Mouse (Mus musculus) C2C12 (cell line): ENCODE measurements around the gene Rce1. TPM values are rescaled to one million over a fixed set of nuclear protein-coding genes. Genes with fewer than 3 reads are reported as not detected.
"Not testable (repeated sequence)": the region's sequence is repeated elsewhere in the genome, so short reads cannot be mapped to it uniquely, and the experiment has no call there.

ENCODE experiments used
- H3K27me3 ChIP-seq: one replicate; pipeline ENCODE4 v1.6.1; 2011; ENCODE audit not compliant: control insufficient read depth, insufficient read depth, insufficient read length
- H3K36me3 ChIP-seq: one replicate; pipeline ENCODE4 v1.6.1; 2011; ENCODE audit not compliant: control insufficient read depth, insufficient read depth
- H3K4me3 ChIP-seq: one replicate; pipeline ENCODE4 v1.5.1; 2011; ENCODE audit warnings: mild to moderate bottlenecking, control low read depth; ENCODE audit not compliant: poor library complexity, insufficient read depth, severe bottlenecking
- H3K79me2 ChIP-seq: one replicate; pipeline ENCODE4 v1.6.1; 2011; ENCODE audit not compliant: control insufficient read depth, insufficient read depth
- H3K79me3 ChIP-seq: one replicate; pipeline ENCODE4 v1.6.1; 2011; ENCODE audit warnings: low read depth, control low read depth
- H3ac ChIP-seq: one replicate; pipeline ENCODE3; 2011; ENCODE audit warnings: low read depth; ENCODE audit not compliant: control insufficient read depth, insufficient read length
- CEBPB ChIP-seq: IDR thresholded peaks from one replicate; pipeline ENCODE4 v1.6.1; 2011; ENCODE audit warnings: low read depth, mild to moderate bottlenecking, control low read depth, moderate library complexity
- CTCF ChIP-seq: IDR thresholded peaks from one replicate; pipeline ENCODE4 v1.5.1; 2011; ENCODE audit not compliant: control insufficient read depth, insufficient read depth, insufficient read length
- FOSL1 ChIP-seq: IDR thresholded peaks from one replicate; pipeline ENCODE4 v1.8.0; 2011; ENCODE audit warnings: mild to moderate bottlenecking, low read length; ENCODE audit not compliant: poor library complexity, insufficient read depth, severe bottlenecking
- MAX ChIP-seq: IDR thresholded peaks from one replicate; pipeline ENCODE4 v1.6.1; 2011; ENCODE audit warnings: mild to moderate bottlenecking, control low read depth
- MYOD1 ChIP-seq: IDR thresholded peaks from one replicate; pipeline ENCODE4 v1.6.1; 2011; ENCODE audit warnings: low read depth; ENCODE audit not compliant: control insufficient read depth, insufficient read length
- MYOG ChIP-seq: IDR thresholded peaks from one replicate; pipeline ENCODE4 v1.6.1; 2011; ENCODE audit not compliant: control insufficient read depth, insufficient read length; ENCODE audit errors: extremely low read depth
- USF1 ChIP-seq: IDR thresholded peaks from one replicate; pipeline ENCODE4 v1.6.1; 2011; ENCODE audit warnings: low read depth, mild to moderate bottlenecking, control low read depth, moderate library complexity
- polyA plus RNA-seq: library from polyadenylated mRNA; unstranded; fragments of >200 nt; fragmentation: generic; extraction: Trizol; gene quantifications from one replicate; pipeline ENCODE4 v1.2.1, GENCODE M21; 2012; ENCODE audit warnings: missing spikeins

Gene Rce1
- polyA plus RNA-seq, 1 experiment: 56.9 TPM

- no peak for TF ChIP-seq MYOD1
- TF ChIP-seq CEBPB: no peak
- no peak for TF ChIP-seq MYOG
- H3ac ChIP-seq: no peak overlapping the region
- no peaks in the 10 kb centered on the region for H3K36me3 ChIP-seq
- H3K79me3 ChIP-seq: no peaks in the 10 kb centered on the region
- H3K79me2 ChIP-seq: no peaks in the 10 kb centered on the region
- no peaks in the 10 kb centered on the region for H3K27me3 ChIP-seq
- H3K4me3 ChIP-seq: no peak overlapping the region
Measured at GRCm38 (mm10) chr19:4593792-4594522, 31.5 kb downstream of the Rce1 start.

GRCm38 (mm10) chr19:4590025-4590424, 35.4 kb downstream of the Rce1 start:
- Histone ChIP-seq H3K27me3 (peaks cover 8% of the 10 kb centered on the region), H3ac (no peak overlapping the region), H3K4me3 (no peak overlapping the region), H3K79me2 (no peaks in the 10 kb centered on the region), H3K36me3 (no peaks in the 10 kb centered on the region), H3K79me3 (no peaks in the 10 kb centered on the region)
- no peak for TF ChIP-seq MAX
- TF ChIP-seq MYOD1: no peak
- TF ChIP-seq CTCF: no peak

GRCm38 (mm10) chr19:4589081-4589480, 36.4 kb downstream of the Rce1 start:
- no peaks in the 10 kb centered on the region for H3K36me3 ChIP-seq
- H3ac ChIP-seq: no peak overlapping the region
- H3K27me3 ChIP-seq: peaks cover 13% of the 10 kb centered on the region
- H3K79me3 ChIP-seq: no peaks in the 10 kb centered on the region
- H3K4me3 ChIP-seq: no peak overlapping the region
- H3K79me2 ChIP-seq: no peaks in the 10 kb centered on the region
- TF ChIP-seq CTCF (peak; percentile 46), MYOG (no peak), MAX (no peak)

- TF ChIP-seq USF1 (no peak), FOSL1 (no peak)
- Histone ChIP-seq H3K79me2 (no peaks in the 10 kb centered on the region), H3K27me3 (peaks cover 17% of the 10 kb centered on the region), H3K4me3 (no peak overlapping the region), H3ac (no peak overlapping the region), H3K79me3 (no peaks in the 10 kb centered on the region), H3K36me3 (no peaks in the 10 kb centered on the region)
Measured at GRCm38 (mm10) chr19:4588430-4588829, 37.0 kb downstream of the Rce1 start.

- TF ChIP-seq MYOD1 (no peak), MAX (no peak), CTCF (no peak), USF1 (no peak), MYOG (no peak), FOSL1 (no peak), CEBPB (no peak)
- no peaks in the 10 kb centered on the region for H3K79me3 ChIP-seq
- no peaks in the 10 kb centered on the region for H3K36me3 ChIP-seq
- H3ac ChIP-seq: no peak overlapping the region
- H3K4me3 ChIP-seq: no peak overlapping the region
- peaks cover 18% of the 10 kb centered on the region for H3K27me3 ChIP-seq
- no peaks in the 10 kb centered on the region for H3K79me2 ChIP-seq
Measured at GRCm38 (mm10) chr19:4587426-4587825, 38.0 kb downstream of the Rce1 start.

GRCm38 (mm10) chr19:4586783-4587182, 38.7 kb downstream of the Rce1 start:
- not testable (repeated sequence) for H3ac ChIP-seq, H3K79me3 ChIP-seq, H3K79me2 ChIP-seq, H3K36me3 ChIP-seq, H3K4me3 ChIP-seq
- peaks cover 18% of the 10 kb centered on the region for H3K27me3 ChIP-seq

GRCm38 (mm10) chr19:4583856-4584255, 41.6 kb downstream of the Rce1 start:
- H3K4me3 ChIP-seq: no peak overlapping the region
- TF ChIP-seq MYOD1 (no peak), USF1 (no peak), FOSL1 (no peak), MAX (no peak)

More at GRCm38 (mm10) chr19:4583856-4584255, 41.6 kb downstream of the Rce1 start:
- Histone ChIP-seq H3ac (no peak overlapping the region), H3K79me2 (no peaks in the 10 kb centered on the region), H3K79me3 (no peaks in the 10 kb centered on the region), H3K27me3 (peaks cover 18% of the 10 kb centered on the region), H3K36me3 (no peaks in the 10 kb centered on the region)
